Mouse (Mus musculus) forebrain, postnatal 0 days (tissue): ENCODE measurements at regions not wholly inside any gene's neighbourhood (a gene's known extent, or its start where the extent isn't known, plus 50 kb on each side); places are given as distances from the start of the nearest gene placed in this dataset.

Experiments
- ATAC-seq: fragments of 200-750 bp; cut with Nextera tagmentation; 2 replicates; pipeline ENCODE4 v1.8.0; 2017; ENCODE audit warnings: mild to moderate bottlenecking, moderate library complexity
- DNase-seq: peaks from one replicate; pipeline ENCODE4 v3.0.0-alpha.2; 2015
- H3K27ac ChIP-seq: fragments of 300-500 bp; sonication (generic); 2 replicates; pipeline ENCODE4 v1.5.1; 2014; ENCODE audit warnings: low read depth, mild to moderate bottlenecking, antibody characterized with exemption, low read length, moderate library complexity, mixed read lengths
- H3K27me3 ChIP-seq: fragments of 300-500 bp; sonication (generic); 2 replicates; pipeline ENCODE4 v1.6.1; 2014; ENCODE audit warnings: mild to moderate bottlenecking, low read length, mixed read lengths; ENCODE audit not compliant: insufficient read depth
- H3K36me3 ChIP-seq: fragments of 300-500 bp; sonication (generic); 2 replicates; pipeline ENCODE4 v1.6.1; 2014; ENCODE audit warnings: mild to moderate bottlenecking, moderate library complexity; ENCODE audit not compliant: insufficient read depth
- H3K4me1 ChIP-seq: fragments of 300-500 bp; sonication (generic); 2 replicates; pipeline ENCODE4 v1.6.1; 2014; ENCODE audit warnings: antibody characterized with exemption; ENCODE audit not compliant: insufficient read depth
- H3K4me2 ChIP-seq: fragments of 300-500 bp; sonication (generic); 2 replicates; pipeline ENCODE4 v1.6.1; 2014; ENCODE audit warnings: low read depth, mild to moderate bottlenecking, moderate library complexity
- H3K4me3 ChIP-seq: fragments of 300-500 bp; sonication (generic); 2 replicates; pipeline ENCODE4 v1.5.1; 2014; ENCODE audit warnings: low read depth, low read length, mixed read lengths
- H3K9ac ChIP-seq: fragments of 300-500 bp; sonication (generic); 2 replicates; pipeline ENCODE4 v1.6.1; 2014; ENCODE audit warnings: mild to moderate bottlenecking
- H3K9me3 ChIP-seq: fragments of 300-500 bp; sonication (generic); 2 replicates; pipeline ENCODE4 v1.6.1; 2016; ENCODE audit warnings: low read length
- CTCF ChIP-seq: sonication (generic); IDR thresholded peaks from 2 replicates; pipeline ENCODE4 v1.5.1; 2016; ENCODE audit warnings: antibody characterized with exemption, control low read depth, low read depth
- WGBS: fragments of 180-500 bp; shearing (Covaris S2); extraction: QIAGEN DNeasy Blood & Tissue Kit; methylation state at CpG from one replicate; pipeline ENCODE4 v1.1.7; 2014; 5-methylcytosine and 5-hydroxymethylcytosine counted together

DNA sequence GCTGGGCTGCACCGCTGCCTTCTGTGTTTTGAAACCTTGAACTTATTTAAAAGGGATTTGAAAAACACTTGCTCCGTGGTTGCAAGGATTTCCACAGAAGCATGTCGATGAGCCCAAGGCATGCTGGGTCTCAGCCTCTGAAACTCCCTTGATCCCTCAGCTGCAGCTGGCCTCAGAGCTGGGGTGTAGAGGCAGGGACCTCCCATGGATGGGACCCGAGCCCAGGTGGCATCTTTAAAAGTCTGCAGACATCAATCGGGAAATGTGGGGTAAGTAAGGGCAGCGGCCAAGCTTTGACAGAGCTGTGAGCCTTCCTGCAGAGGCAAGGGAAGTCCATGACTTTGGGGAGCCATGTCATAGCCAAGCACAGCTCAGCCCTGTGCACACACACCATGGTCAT is 207.1 kb downstream of the Cdc5l start:
- Histone ChIP-seq H3K4me1 (no peaks in the 10 kb centered on the region), H3K27me3 (no peaks in the 10 kb centered on the region), H3K27ac (no peak overlapping the region), H3K4me3 (no peak overlapping the region), H3K9me3 (no peaks in the 10 kb centered on the region), H3K4me2 (no peak overlapping the region), H3K36me3 (no peaks in the 10 kb centered on the region), H3K9ac (no peak overlapping the region)
- ATAC-seq (no peak), DNase-seq (no peak)
- TF ChIP-seq CTCF = no peak
- 57% methylated on average over 6 of the region's 6 CpGs for WGBS

DNA sequence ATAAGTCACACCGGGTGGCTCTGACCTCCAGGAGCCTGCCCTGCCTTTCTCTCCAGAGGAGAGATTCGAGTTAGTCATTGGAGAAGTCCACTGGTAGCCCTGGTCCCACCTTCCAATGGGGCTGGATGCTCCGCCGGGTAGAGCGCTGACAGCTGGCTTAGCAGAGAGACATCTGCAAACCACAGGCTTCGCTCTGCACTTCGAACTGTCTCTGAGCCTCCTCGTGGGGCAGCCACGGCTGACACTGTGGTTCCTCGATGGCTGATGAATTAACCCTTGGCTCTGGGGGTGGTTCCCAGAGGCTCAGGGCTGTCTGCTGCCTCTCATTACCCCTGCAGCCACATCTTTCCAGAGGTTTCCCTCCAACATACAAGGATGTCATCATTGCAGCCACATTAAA is 211.9 kb downstream of the Cdc5l start:
- WGBS = 85% methylated on average over 10 of the region's 10 CpGs
- H3K4me1 ChIP-seq = no peaks in the 10 kb centered on the region
- H3K4me2 ChIP-seq = no peak overlapping the region
- no peak overlapping the region for H3K27ac ChIP-seq
- no peak overlapping the region for H3K9ac ChIP-seq
- H3K27me3 ChIP-seq = no peaks in the 10 kb centered on the region
- DNase-seq (no peak), ATAC-seq (no peak)
- H3K36me3 ChIP-seq = no peaks in the 10 kb centered on the region
- no peaks in the 10 kb centered on the region for H3K9me3 ChIP-seq
- H3K4me3 ChIP-seq = no peak overlapping the region
- no peak for TF ChIP-seq CTCF

DNA sequence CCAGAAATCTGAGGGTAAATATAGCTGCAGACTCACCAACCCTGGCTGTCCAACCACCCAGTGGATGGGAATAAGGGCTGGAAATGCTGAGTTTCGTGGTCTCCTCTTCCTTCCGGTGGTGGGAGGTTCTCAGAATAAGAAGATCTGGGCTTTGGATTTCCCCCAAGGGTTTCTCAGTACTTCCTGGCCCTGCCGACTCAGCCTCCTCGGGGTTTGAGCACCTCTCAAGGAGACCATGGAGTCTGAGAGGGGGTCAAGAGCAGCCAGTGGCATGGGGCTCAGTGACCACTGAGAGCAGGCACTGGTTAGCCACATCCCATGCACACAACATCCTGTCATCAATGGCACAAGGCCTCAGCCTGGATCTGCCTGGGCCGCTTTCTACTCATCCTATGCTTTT is 216.4 kb downstream of the Cdc5l start:
- no peak for DNase-seq
- H3K9me3 ChIP-seq = no peaks in the 10 kb centered on the region
- ATAC-seq = no peak
- H3K4me2 ChIP-seq = no peak overlapping the region
- no peaks in the 10 kb centered on the region for H3K4me1 ChIP-seq
- H3K9ac ChIP-seq = no peak overlapping the region
- H3K4me3 ChIP-seq = no peak overlapping the region
- no peaks in the 10 kb centered on the region for H3K27me3 ChIP-seq
- WGBS = 92% methylated on average over 5 of the region's 5 CpGs
- no peak overlapping the region for H3K27ac ChIP-seq
- no peak for TF ChIP-seq CTCF
- no peaks in the 10 kb centered on the region for H3K36me3 ChIP-seq

DNA sequence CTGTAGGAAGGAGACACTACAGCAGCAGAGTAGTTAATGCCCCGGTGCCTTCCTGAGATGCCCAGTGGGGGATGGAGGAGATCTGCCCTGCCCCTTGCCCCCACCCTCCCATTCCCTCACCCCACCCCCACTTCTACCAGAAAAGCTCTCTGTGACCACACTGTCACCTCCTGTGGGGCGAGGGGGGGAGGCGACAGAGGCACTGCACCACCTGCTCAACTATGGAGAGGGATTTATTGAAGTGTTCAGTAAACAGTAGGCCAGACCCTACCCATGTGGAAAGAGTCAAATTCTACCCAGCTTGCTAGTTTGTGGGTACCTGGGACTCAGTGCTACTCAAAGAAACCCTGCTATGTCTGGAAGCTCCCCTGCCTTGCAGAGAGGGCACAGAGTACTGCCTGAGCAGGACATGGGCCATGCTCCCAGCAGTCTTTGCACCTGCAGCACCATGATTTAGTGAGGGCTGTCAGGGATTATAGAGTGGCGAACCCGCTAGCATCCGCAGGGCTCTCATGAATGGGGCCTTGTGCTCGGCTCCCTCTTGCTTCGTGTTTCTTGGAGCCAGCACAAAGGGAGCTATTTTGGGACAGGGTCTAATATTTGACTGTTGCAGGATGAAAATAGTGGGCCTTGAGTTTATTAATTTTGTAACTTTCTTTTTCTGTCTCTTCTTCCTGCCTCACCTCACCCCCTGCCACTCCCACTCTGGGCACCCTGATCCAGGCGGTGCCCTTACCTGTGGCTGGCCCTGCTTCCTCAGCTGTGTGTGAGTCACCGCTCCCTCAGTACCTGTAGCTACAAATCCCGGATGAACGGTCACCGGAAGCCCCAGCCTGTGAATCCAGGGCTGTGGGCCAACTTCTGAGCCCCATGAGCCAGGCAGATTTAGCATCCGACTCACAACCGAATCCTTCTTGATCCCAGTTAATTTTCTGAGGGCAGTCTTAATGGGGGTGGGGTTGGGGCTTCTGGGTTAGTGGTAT is 218.2 kb downstream of the Cdc5l start:
- 61% methylated on average over 15 of the region's 15 CpGs for WGBS
- H3K4me3 ChIP-seq = no peak overlapping the region
- ATAC-seq = no peak
- H3K9me3 ChIP-seq = no peaks in the 10 kb centered on the region
- no peak overlapping the region for H3K4me2 ChIP-seq
- TF ChIP-seq CTCF = no peak
- no peak overlapping the region for H3K27ac ChIP-seq
- H3K27me3 ChIP-seq = no peaks in the 10 kb centered on the region
- H3K36me3 ChIP-seq = no peaks in the 10 kb centered on the region
- no peak for DNase-seq
- H3K9ac ChIP-seq = no peak overlapping the region
- no peaks in the 10 kb centered on the region for H3K4me1 ChIP-seq

DNA sequence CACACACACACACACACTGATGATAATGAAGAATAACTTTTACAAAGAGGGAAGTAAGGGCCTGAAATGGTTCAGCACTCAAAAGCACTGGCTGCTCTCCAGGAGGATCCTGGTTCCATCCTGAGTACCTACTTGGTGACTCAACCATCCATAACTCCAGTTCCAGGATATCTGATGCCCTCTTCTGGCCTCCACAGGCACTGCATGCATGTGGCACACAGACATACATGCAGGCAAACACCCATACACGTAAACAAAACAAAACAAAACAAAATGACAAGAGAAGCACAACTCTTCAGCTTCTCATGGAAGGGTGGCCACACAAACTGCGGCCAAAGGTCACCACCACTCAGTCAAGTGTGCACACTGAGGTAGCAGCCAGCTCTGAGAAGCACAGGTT is 222.6 kb downstream of the Cdc5l start:
- no peaks in the 10 kb centered on the region for H3K27me3 ChIP-seq
- DNase-seq (no peak), ATAC-seq (no peak)
- no peaks in the 10 kb centered on the region for H3K9me3 ChIP-seq
- no peak overlapping the region for H3K4me2 ChIP-seq
- TF ChIP-seq CTCF = no peak
- H3K36me3 ChIP-seq = no peaks in the 10 kb centered on the region
- 86% methylated on average over 2 of the region's 2 CpGs for WGBS
- no peak overlapping the region for H3K4me3 ChIP-seq
- H3K9ac ChIP-seq = no peak overlapping the region
- H3K27ac ChIP-seq = no peak overlapping the region
- no peaks in the 10 kb centered on the region for H3K4me1 ChIP-seq

DNA sequence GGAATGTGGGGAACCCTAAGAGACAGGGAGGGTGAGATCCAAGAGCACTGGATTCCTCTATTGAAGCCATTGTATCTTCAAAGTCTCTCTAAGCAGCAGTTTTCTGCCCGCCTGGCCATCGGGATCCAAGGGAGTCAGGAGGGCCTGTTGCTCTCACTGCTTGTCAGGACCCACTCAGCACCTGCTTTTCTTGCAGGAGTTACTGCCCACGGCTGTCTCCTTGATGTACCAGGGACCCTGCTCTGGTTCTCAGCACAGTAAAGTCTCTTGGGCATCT is 224.2 kb downstream of the Cdc5l start:
- DNase-seq = no peak
- no peak for ATAC-seq
- Histone ChIP-seq H3K27ac (no peak overlapping the region), H3K36me3 (no peaks in the 10 kb centered on the region), H3K9me3 (no peaks in the 10 kb centered on the region), H3K4me2 (no peak overlapping the region), H3K27me3 (no peaks in the 10 kb centered on the region), H3K4me1 (no peaks in the 10 kb centered on the region), H3K9ac (no peak overlapping the region), H3K4me3 (no peak overlapping the region)
- no peak for TF ChIP-seq CTCF
- WGBS = 63% methylated on average over 3 of the region's 3 CpGs

DNA sequence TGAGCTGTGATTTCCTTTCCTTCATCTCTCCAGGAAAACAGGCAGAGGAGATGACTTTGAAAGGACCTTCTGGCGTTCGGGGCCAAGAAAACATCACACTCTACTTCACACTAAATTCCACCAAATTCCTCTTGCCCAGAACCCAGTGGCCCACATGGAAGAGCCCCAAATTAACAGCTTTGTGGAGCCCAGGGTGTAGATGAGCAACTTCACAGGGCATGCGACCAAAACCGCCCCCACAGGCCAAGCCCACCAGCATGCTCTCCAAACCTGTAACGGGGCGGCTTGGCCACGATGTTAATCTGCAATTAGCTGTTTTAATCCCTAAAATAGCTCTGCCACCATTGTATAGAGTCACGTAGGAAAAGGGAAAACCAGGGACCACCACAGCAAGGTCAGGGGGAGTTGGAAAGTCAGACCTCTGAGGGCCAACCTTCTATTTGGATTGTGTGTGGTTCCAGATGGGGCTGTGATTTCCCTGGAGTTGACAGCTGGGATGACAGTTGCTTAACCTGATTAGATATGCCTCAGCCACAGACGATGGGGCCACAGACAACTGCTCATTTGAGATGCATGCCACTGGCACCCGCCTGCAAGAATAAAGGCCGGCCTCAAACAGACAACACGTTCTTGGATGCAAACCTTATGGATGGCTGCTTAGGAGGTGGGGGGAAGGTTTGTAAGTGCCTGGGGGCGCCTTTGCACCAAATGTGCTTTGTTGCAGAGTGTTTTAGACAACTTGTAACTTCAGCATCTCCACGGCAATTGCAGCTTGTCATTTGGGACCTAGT is 224.7 kb downstream of the Cdc5l start:
- DNase-seq = peak; percentile 11
- ATAC-seq = peak; percentile 29; the same call in 1 of the 2 replicates
- no peak overlapping the region for H3K4me3 ChIP-seq

More for the DNA sequence above, 224.7 kb downstream of the Cdc5l start:
- no peak for TF ChIP-seq CTCF
- Histone ChIP-seq H3K27ac (no peak overlapping the region), H3K27me3 (no peaks in the 10 kb centered on the region), H3K4me1 (no peaks in the 10 kb centered on the region), H3K9me3 (no peaks in the 10 kb centered on the region), H3K4me2 (no peak overlapping the region), H3K9ac (no peak overlapping the region), H3K36me3 (no peaks in the 10 kb centered on the region)
- WGBS = 42% methylated on average over 14 of the region's 14 CpGs
